Mouse (Mus musculus): ENCODE measurements around the gene Rusc2. TPM values are rescaled to one million over a fixed set of nuclear protein-coding genes. Genes with fewer than 3 reads are reported as not detected.
A peak's percentile ranks its signal among the peaks of the same experiment; 100 is the strongest.

The Rusc2 gene
- polyA plus RNA-seq, 1 experiment from 2014 or later: 4.5 TPM

DNA sequence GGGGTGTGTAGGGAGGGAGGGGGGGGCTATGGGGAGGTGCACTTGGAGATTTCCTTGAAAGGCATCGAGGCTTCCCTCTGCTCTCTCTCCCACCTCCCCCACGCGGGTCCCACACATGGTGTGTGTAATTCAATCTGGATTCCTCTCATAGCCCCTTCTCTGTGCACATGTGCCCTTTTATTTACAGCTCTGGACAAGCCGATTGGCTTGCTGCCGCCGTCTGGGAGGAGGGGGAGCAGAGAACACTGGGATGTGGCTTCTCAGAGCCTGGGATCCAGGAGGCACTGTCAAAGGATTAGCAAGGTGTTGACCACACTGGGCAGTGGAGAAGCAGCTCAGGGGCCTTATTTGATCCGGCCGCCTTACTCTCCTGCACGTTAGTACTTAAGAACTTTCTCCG is 19.2 kb downstream of the Rusc2 start:
- no peaks in the 10 kb centered on the region for H3K27me3 ChIP-seq (ENCODE audit: control insufficient read depth, insufficient read depth, low read length)
- peak; percentile 67; the same call in 1 of the 2 replicates for ATAC-seq (ENCODE audit: insufficient number of reproducible peaks, low FRiP score, low TSS enrichment, low read depth)
- peak; percentile 70 for DNase-seq (ENCODE audit: low spot score)
- H3K4me3 ChIP-seq (ENCODE audit: low read depth, low read length): no peak overlapping the region
- no peaks in the 10 kb centered on the region for H3K9me3 ChIP-seq (ENCODE audit: control insufficient read depth, low read length)
- peak overlapping the region; percentile 12; the same call in 1 of the 2 replicates for H3K4me2 ChIP-seq (ENCODE audit: low read depth, severe bottlenecking)
- 17% methylated on average over 10 of the region's 10 CpGs for WGBS
- H3K9ac ChIP-seq (ENCODE audit: low read length): 0 out of 2 replicates have a peak overlapping the region, but pooled peaks have one; percentile 12
- no peaks in the 10 kb centered on the region for H3K36me3 ChIP-seq (ENCODE audit: control insufficient read depth, insufficient read depth, low read length)
- no peak overlapping the region for H3K27ac ChIP-seq (replicated peaks; ENCODE audit: low read depth, low read length)
- H3K4me1 ChIP-seq (ENCODE audit: control insufficient read depth, insufficient read depth, low read length): peaks cover 28% of the 10 kb centered on the region; the same call in 1 of the 2 replicates

DNA sequence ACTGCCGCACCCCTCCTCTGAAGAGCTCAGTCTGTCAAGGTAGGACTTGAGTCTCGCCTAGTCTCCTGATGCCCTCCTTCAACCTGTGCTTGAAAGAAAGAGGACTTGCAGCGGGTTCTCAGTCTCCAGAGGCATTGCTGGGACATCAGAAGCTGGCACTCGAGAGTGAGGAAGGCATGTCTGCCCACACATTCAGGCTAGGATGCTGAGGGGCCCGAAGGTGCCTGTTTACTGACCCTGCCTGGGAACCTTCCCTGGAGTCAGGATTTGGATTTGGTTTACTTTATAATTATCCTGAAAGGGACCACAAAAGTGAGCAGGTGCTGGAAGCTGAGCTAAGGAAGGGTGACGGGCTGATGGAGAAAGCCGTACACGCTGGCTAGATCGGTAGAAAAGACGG is 19.7 kb downstream of the Rusc2 start:
- no peaks in the 10 kb centered on the region for H3K27me3 ChIP-seq (ENCODE audit: control insufficient read depth, insufficient read depth, low read length)
- 0 out of 2 replicates have a peak overlapping the region, but pooled peaks have one; percentile 12 for H3K9ac ChIP-seq (ENCODE audit: low read length)
- no peaks in the 10 kb centered on the region for H3K9me3 ChIP-seq (ENCODE audit: control insufficient read depth, low read length)
- H3K4me3 ChIP-seq (ENCODE audit: low read depth, low read length): no peak overlapping the region
- no peaks in the 10 kb centered on the region for H3K36me3 ChIP-seq (ENCODE audit: control insufficient read depth, insufficient read depth, low read length)
- ATAC-seq (ENCODE audit: insufficient number of reproducible peaks, low FRiP score, low TSS enrichment, low read depth): no peak
- no peak overlapping the region for H3K27ac ChIP-seq (replicated peaks; ENCODE audit: low read depth, low read length)
- H3K4me1 ChIP-seq (ENCODE audit: control insufficient read depth, insufficient read depth, low read length): peaks cover 28% of the 10 kb centered on the region; the same call in 1 of the 2 replicates
- peak overlapping the region; percentile 12; the same call in 1 of the 2 replicates for H3K4me2 ChIP-seq (ENCODE audit: low read depth, severe bottlenecking)
- no peak for DNase-seq (ENCODE audit: low spot score)
- WGBS: 80% methylated on average over 10 of the region's 10 CpGs

DNA sequence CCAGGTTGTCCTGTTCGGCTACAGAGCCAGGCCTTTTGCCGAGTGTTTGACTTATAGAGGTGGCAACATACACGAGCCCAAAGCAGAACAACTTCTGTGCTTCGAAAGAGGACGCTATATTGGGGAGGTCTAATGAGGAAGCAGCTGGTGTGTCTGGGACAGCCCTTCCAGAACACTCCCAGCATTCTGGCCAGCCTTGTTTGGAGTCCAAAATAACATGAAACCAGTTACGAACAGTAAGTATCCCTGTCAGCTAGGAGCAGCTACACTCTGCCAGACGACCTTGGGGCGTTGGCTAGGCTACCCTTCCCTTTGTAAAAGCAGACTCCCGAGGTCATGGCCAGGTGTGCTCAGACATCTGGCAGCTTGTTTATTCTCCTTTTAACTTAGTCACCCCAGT is 20.4 kb downstream of the Rusc2 start:
- Histone ChIP-seq H3K4me1 (ENCODE audit: control insufficient read depth, insufficient read depth, low read length) (peaks cover 28% of the 10 kb centered on the region; the same call in 1 of the 2 replicates), H3K4me2 (ENCODE audit: low read depth, severe bottlenecking) (no peak overlapping the region), H3K9me3 (ENCODE audit: control insufficient read depth, low read length) (no peaks in the 10 kb centered on the region), H3K27ac (replicated peaks; ENCODE audit: low read depth, low read length) (no peak overlapping the region), H3K4me3 (ENCODE audit: low read depth, low read length) (no peak overlapping the region), H3K36me3 (ENCODE audit: control insufficient read depth, insufficient read depth, low read length) (no peaks in the 10 kb centered on the region), H3K27me3 (ENCODE audit: control insufficient read depth, insufficient read depth, low read length) (no peaks in the 10 kb centered on the region), H3K9ac (ENCODE audit: low read length) (0 out of 2 replicates have a peak overlapping the region, but pooled peaks have one; percentile 3)
- ATAC-seq (ENCODE audit: insufficient number of reproducible peaks, low FRiP score, low TSS enrichment, low read depth) (no peak), DNase-seq (ENCODE audit: low spot score) (no peak)
- 68% methylated on average over 9 of the region's 9 CpGs for WGBS

DNA sequence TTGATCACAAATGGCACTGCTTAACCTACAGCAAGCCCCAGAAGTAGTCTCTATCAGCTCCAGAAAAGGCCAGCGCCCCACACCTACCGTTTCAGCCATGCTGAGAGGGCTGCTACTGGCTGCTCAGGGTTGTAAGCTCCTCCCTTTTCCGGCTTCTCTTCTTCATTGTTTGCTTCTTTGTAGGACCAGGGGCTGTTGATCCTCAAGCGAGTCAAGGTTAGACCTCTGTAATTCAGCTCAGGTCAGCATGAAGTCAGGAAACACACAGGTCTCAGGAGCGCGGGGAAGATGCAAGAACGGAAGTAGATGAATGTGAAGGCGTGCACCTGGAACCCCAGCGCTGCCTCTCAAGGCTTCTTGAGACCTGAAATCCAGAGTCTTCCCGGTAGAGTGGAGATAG is 22.9 kb downstream of the Rusc2 start:
- Histone ChIP-seq H3K27ac (replicated peaks; ENCODE audit: low read depth, low read length) (no peak overlapping the region), H3K9ac (ENCODE audit: low read length) (no peak overlapping the region), H3K4me1 (ENCODE audit: control insufficient read depth, insufficient read depth, low read length) (peaks cover 25% of the 10 kb centered on the region; the same call in 1 of the 2 replicates), H3K27me3 (ENCODE audit: control insufficient read depth, insufficient read depth, low read length) (no peaks in the 10 kb centered on the region; the same call in 1 of the 2 replicates), H3K9me3 (ENCODE audit: control insufficient read depth, low read length) (no peaks in the 10 kb centered on the region), H3K36me3 (ENCODE audit: control insufficient read depth, insufficient read depth, low read length) (no peaks in the 10 kb centered on the region), H3K4me2 (ENCODE audit: low read depth, severe bottlenecking) (no peak overlapping the region), H3K4me3 (ENCODE audit: low read depth, low read length) (no peak overlapping the region)
- WGBS: 88% methylated on average over 10 of the region's 10 CpGs
- ATAC-seq (ENCODE audit: insufficient number of reproducible peaks, low FRiP score, low TSS enrichment, low read depth) (no peak), DNase-seq (ENCODE audit: low spot score) (no peak)

DNA sequence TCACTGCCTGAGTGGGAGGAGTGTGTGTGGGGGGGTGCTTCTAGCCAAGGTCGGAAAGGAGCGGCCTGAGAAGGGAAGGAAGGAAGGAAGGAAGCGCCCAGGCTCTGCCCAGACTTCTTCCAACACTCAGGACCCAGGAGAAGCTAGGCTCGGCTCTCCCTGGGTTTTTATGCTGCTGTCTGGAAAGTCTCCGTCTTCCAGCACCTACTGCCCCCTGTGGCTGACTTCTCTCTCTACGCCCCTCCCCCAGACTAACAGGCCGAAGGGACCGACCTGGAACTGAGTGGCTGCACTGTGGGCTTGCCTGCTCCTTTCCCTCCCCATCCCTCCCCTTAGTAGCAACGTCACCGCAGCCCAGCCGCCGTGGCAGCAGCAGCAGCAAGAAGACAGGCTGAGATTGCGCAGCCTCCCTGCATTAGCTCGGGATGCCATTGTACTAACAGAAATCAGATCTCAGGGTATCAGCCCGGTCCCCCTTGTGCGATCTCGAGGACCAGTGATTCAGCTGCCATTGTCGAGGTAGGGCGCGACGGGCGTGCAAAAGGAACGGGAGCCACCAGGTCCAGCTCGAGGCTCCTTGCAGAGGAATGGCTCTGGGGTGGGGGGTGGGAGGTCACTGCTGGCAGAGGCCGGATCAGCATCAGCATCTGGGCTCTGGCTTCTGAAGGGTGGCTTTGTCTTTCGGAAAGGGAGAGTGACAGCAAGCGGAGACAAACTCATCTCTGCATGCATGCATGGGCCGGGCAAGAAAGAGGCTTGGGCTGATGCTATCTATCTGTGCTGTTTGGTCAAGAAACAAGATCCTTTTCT is 24.6 kb downstream of the Rusc2 start:
- Histone ChIP-seq H3K27me3 (ENCODE audit: control insufficient read depth, insufficient read depth, low read length) (no peaks in the 10 kb centered on the region; the same call in 1 of the 2 replicates), H3K4me3 (ENCODE audit: low read depth, low read length) (peak overlapping the region; percentile 28), H3K4me2 (ENCODE audit: low read depth, severe bottlenecking) (peak overlapping the region; percentile 69), H3K36me3 (ENCODE audit: control insufficient read depth, insufficient read depth, low read length) (no peaks in the 10 kb centered on the region), H3K9ac (ENCODE audit: low read length) (peak overlapping the region; percentile 64), H3K9me3 (ENCODE audit: control insufficient read depth, low read length) (no peaks in the 10 kb centered on the region), H3K4me1 (ENCODE audit: control insufficient read depth, insufficient read depth, low read length) (peaks cover 15% of the 10 kb centered on the region; the same call in 1 of the 2 replicates), H3K27ac (replicated peaks; ENCODE audit: low read depth, low read length) (no peak overlapping the region)
- DNase-seq (ENCODE audit: low spot score) (peak; percentile 85), ATAC-seq (ENCODE audit: insufficient number of reproducible peaks, low FRiP score, low TSS enrichment, low read depth) (peak; percentile 90)
- 3% methylated on average over 28 of the region's 28 CpGs for WGBS

DNA sequence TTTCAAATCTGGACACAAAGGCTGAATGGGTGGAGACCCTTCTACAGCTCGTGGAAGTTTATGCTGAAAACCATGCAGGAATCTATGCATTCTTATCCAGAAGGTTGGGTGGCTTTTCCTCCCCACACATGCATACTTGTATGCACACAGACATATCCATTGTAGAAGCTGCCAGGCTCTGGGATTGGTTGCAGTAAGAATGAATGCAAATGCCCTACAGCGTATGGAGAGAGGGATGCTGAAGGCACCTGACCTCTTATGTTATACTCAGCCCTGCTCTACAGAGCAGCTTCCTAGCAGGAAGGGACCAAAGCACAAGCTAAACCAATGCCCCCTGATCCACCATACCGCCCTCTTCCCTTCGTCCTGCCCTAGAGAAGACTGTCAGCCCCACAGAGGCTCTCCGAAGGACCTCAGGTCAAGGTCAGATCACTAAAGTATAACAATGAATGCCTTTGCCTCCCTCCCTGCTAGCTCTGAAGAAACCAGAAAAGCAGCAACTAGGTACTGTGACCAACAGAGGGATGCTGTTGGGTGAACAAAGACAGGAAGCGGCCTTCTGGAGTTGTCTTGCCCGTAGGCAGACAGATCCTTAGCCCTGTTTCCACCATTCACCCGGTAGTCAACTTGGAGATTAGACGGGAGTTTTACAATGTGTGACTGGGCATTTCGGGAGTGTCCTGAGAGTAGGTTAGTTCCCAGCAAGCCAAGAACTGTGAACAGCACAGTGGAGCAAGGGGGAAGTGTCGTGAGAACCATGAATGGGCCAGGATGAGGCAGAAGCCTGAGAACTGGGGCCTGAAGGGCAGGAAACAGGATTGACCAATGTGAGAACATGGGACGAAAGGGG is 25.5 kb downstream of the Rusc2 start:
- 77% methylated on average over 12 of the region's 12 CpGs for WGBS

DNA sequence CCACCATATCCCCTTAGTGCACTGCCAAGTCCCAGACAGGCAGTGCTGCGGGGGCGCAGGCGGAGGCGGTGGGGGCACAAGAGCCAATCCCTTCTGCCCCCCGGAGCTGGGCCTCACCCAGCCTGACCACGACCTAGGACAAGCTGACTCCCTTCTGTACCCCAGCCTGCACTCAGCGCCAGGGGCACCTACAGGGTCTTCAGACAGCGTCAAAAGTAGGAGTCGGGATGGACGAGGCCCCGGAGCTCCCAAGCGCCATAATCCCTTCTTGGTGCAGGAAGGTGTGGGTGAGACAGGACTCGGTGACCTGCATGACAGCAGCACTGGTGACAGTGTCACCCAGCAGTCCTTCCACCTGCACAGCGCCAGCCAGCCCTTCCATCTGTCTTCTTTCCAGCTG is 33.0 kb downstream of the Rusc2 start:
- no peaks in the 10 kb centered on the region; the same call in 1 of the 2 replicates for H3K27me3 ChIP-seq (ENCODE audit: control insufficient read depth, insufficient read depth, low read length)
- 89% methylated on average over 14 of the region's 14 CpGs for WGBS
- ATAC-seq (ENCODE audit: insufficient number of reproducible peaks, low FRiP score, low TSS enrichment, low read depth) (no peak), DNase-seq (ENCODE audit: low spot score) (no peak)
- H3K4me1 ChIP-seq (ENCODE audit: control insufficient read depth, insufficient read depth, low read length): no peaks in the 10 kb centered on the region
- H3K4me2 ChIP-seq (ENCODE audit: low read depth, severe bottlenecking): no peak overlapping the region
- no peak overlapping the region for H3K4me3 ChIP-seq (ENCODE audit: low read depth, low read length)
- H3K9me3 ChIP-seq (ENCODE audit: control insufficient read depth, low read length): no peaks in the 10 kb centered on the region
- no peak overlapping the region for H3K9ac ChIP-seq (ENCODE audit: low read length)
- no peak overlapping the region for H3K27ac ChIP-seq (replicated peaks; ENCODE audit: low read depth, low read length)
- H3K36me3 ChIP-seq (ENCODE audit: control insufficient read depth, insufficient read depth, low read length): peaks cover 6% of the 10 kb centered on the region; the same call in 1 of the 2 replicates

More for the DNA sequence above, 25.5 kb downstream of the Rusc2 start:
- H3K4me2 ChIP-seq (ENCODE audit: low read depth, severe bottlenecking): peak overlapping the region; percentile 69
- no peak for DNase-seq (ENCODE audit: low spot score)
- no peak overlapping the region for H3K27ac ChIP-seq (replicated peaks; ENCODE audit: low read depth, low read length)
- no peaks in the 10 kb centered on the region for H3K9me3 ChIP-seq (ENCODE audit: control insufficient read depth, low read length)
- H3K27me3 ChIP-seq (ENCODE audit: control insufficient read depth, insufficient read depth, low read length): no peaks in the 10 kb centered on the region; the same call in 1 of the 2 replicates
- peak overlapping the region; percentile 28 for H3K4me3 ChIP-seq (ENCODE audit: low read depth, low read length)
- no peak for ATAC-seq (ENCODE audit: insufficient number of reproducible peaks, low FRiP score, low TSS enrichment, low read depth)
- H3K9ac ChIP-seq (ENCODE audit: low read length): no peak overlapping the region; the same call in none of the 2 replicates
- no peaks in the 10 kb centered on the region for H3K36me3 ChIP-seq (ENCODE audit: control insufficient read depth, insufficient read depth, low read length)
- H3K4me1 ChIP-seq (ENCODE audit: control insufficient read depth, insufficient read depth, low read length): peaks cover 8% of the 10 kb centered on the region; the same call in 1 of the 2 replicates

Measured in limb, embryonic 11.5 days (tissue).